Comparison of ENCODE assay signal across 8 mouse cellular contexts in the genomic region with DNA sequence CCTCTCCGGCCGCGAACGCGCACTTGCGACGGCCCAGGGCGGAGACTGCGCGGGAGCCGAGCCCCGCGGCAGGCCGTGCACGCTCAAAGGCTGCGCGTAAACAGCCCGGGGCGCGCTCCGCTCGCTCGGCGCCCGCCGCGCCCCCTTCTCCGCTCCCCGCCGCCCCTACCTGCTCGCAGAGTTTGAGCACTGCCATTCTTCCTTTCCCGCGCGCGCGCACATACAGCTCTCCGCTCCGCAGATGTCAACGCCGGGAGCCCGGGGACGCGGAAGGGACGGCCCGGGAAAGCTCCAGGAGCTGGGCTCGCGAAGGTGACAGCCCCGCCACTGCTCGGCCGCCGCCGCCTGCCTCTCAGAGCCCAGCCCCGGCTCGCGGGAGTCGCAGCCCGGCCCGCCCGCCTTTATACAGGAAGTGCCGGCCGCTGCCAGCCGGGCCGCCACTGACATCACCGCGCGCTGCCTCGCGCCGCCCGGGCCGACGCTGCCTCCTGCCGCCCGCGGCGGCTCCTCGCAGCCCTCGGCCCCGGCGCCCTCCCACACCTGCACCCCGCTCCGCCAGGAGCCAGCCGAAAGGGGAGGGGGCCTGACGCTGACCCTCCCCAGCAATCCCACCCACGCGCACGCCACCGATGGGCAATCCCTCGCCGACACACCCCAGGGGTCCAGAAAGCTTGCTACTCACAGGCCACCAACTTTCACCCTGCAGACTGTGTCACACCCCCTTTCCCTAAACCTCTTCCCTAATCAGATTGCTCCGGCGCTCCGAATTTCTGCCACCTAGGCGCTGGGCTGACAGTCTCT. TPM values are rescaled to one million over a fixed set of nuclear protein-coding genes. Genes with fewer than 3 reads are reported as not detected.
DNase-seq lines count a peak whose midpoint lies in the region; ATAC-seq and TF ChIP-seq lines count a peak whose summit lies in the region.

A gene (minus strand): TSS at position 417 of the 801 bp plus-strand sequence.

- WGBS in embryonic facial prominence, embryonic 14.5 days: under 1% methylated on average over 40 of the region's 94 CpGs
- under 1% methylated on average over 93 of the region's 94 CpGs for WGBS in heart, adult 2 months
- WGBS in kidney, adult 2 months: under 1% methylated on average over 92 of the region's 94 CpGs
- WGBS in limb, embryonic 14.5 days: under 1% methylated on average over 66 of the region's 94 CpGs
- WGBS in midbrain, embryonic 15.5 days: under 1% methylated on average over 85 of the region's 94 CpGs

- TF ChIP-seq EP300 in heart, adult 2 months (IDR thresholded peaks at IDR 0.05; ENCODE audit: insufficient read depth, low read depth, low read length): 0 out of 2 replicates have a peak, but pooled peaks have one; percentile 23

- peak within 1 kb of the TSS; percentile 63 for H3K4me2 ChIP-seq in embryonic facial prominence, embryonic 14.5 days (ENCODE audit: low read depth, low read length)
- peak within 1 kb of the TSS; percentile 87 for H3K4me2 ChIP-seq in limb, embryonic 14.5 days (replicated peaks; ENCODE audit: low read depth, low read length, severe bottlenecking)
- H3K4me2 ChIP-seq in midbrain, embryonic 15.5 days: peak within 1 kb of the TSS; percentile 72

- H3K4me3 ChIP-seq in embryonic facial prominence, embryonic 14.5 days (ENCODE audit: low read depth, low read length): peak within 1 kb of the TSS; percentile 87
- peak within 1 kb of the TSS; percentile 90 for H3K4me3 ChIP-seq in heart, adult 2 months
- H3K4me3 ChIP-seq in kidney, adult 2 months (ENCODE audit: insufficient read depth, low read depth, low read length): peak within 1 kb of the TSS; percentile 81
- peak within 1 kb of the TSS; percentile 90 for H3K4me3 ChIP-seq in limb, embryonic 14.5 days (replicated peaks; ENCODE audit: low read length)
- H3K4me3 ChIP-seq in midbrain, embryonic 15.5 days: peak within 1 kb of the TSS; percentile 65

- H3K27me3 ChIP-seq in embryonic facial prominence, embryonic 14.5 days (replicated peaks; ENCODE audit: control insufficient read depth, insufficient read depth, low read length): no peaks in the 10 kb centered on the region
- H3K27me3 ChIP-seq in heart, adult 2 months (ENCODE audit: control insufficient read depth, insufficient read depth, low read length): no peaks in the 10 kb centered on the region
- no peaks in the 10 kb centered on the region for H3K27me3 ChIP-seq in kidney, adult 2 months (replicated peaks; ENCODE audit: control insufficient read depth, insufficient read depth, low read length)
- H3K27me3 ChIP-seq in limb, embryonic 14.5 days (ENCODE audit: control insufficient read depth, insufficient read depth, low read length): no peaks in the 10 kb centered on the region
- H3K27me3 ChIP-seq in midbrain, embryonic 15.5 days (replicated peaks): no peaks in the 10 kb centered on the region

- intact Hi-C loops in heart, adult 2 months (cut with DNase I): loop anchor here (1.0 to 2.0 kb wide), 4 partner anchors 13 to 259 kb away; no protein-coding TSS in a partner anchor

- peak within 1 kb of the TSS; percentile 81 for H3K27ac ChIP-seq in embryonic facial prominence, embryonic 14.5 days (replicated peaks; ENCODE audit: low read depth, low read length)
- H3K27ac ChIP-seq in heart, adult 2 months: peak within 1 kb of the TSS; percentile 88
- H3K27ac ChIP-seq in kidney, adult 2 months (ENCODE audit: insufficient read depth, low read depth, low read length): peak within 1 kb of the TSS; percentile 50
- H3K27ac ChIP-seq in limb, embryonic 14.5 days (replicated peaks; ENCODE audit: low read depth, low read length): peak within 1 kb of the TSS; percentile 88
- peak within 1 kb of the TSS; percentile 97 for H3K27ac ChIP-seq in midbrain, embryonic 15.5 days

- peak; percentile 95 for ATAC-seq in embryonic facial prominence, embryonic 14.5 days (ENCODE audit: low read depth)
- peak; percentile 90 for ATAC-seq in limb, embryonic 14.5 days (ENCODE audit: low FRiP score, low read depth)
- peak; percentile 95 for ATAC-seq in midbrain, embryonic 15.5 days (replicated peaks)

- TF ChIP-seq POLR2A in heart, adult 2 months (IDR thresholded peaks at IDR 0.05; ENCODE audit: insufficient read depth, low read depth, low read length): 0 out of 2 replicates have a peak, but pooled peaks have one; percentile 37
- no peak for TF ChIP-seq POLR2A in kidney, adult 2 months (IDR thresholded peaks at IDR 0.05; ENCODE audit: low read depth, low read length)
- TF ChIP-seq POLR2A in limb, embryonic 14.5 days (IDR thresholded peaks at IDR 0.05; ENCODE audit: borderline replicate concordance, extremely low read depth, insufficient read depth, insufficient read length): 0 out of 2 replicates have a peak, but pooled peaks have one; percentile 44

- H3K9me3 ChIP-seq in embryonic facial prominence, embryonic 14.5 days (ENCODE audit: control insufficient read depth, low read length): no peaks in the 10 kb centered on the region
- no peaks in the 10 kb centered on the region for H3K9me3 ChIP-seq in limb, embryonic 14.5 days (ENCODE audit: control insufficient read depth, low read length)
- no peaks in the 10 kb centered on the region for H3K9me3 ChIP-seq in midbrain, embryonic 15.5 days

- peak within 1 kb of the TSS; percentile 87 for H3K9ac ChIP-seq in embryonic facial prominence, embryonic 14.5 days (ENCODE audit: low read depth, low read length)
- H3K9ac ChIP-seq in heart, adult 2 months (ENCODE audit: low read depth, low read length): peak within 1 kb of the TSS; percentile 100
- H3K9ac ChIP-seq in limb, embryonic 14.5 days (ENCODE audit: low read depth, low read length, severe bottlenecking): peak within 1 kb of the TSS; percentile 91
- peak within 1 kb of the TSS; percentile 89 for H3K9ac ChIP-seq in midbrain, embryonic 15.5 days

- DNase-seq in layer of hippocampus, adult 11-12 months (ENCODE audit: low spot score): peak; percentile 77
- no peak for DNase-seq in layer of hippocampus, adult 9-10 months (ENCODE audit: low spot score)
- DNase-seq in embryonic facial prominence, embryonic 14.5 days (ENCODE audit: low spot score): peak; percentile 89
- DNase-seq in heart, adult 2 months: peak; percentile 90 to 92
- peak; percentile 89 for DNase-seq in kidney, adult 2 months
- DNase-seq in limb, embryonic 14.5 days (ENCODE audit: low spot score): peak; percentile 82
- peak; percentile 63 for DNase-seq in spleen, adult 12 weeks (ENCODE audit: low spot score)

- peak; percentile 86 for TF ChIP-seq CTCF in heart, adult 2 months (IDR thresholded peaks at IDR 0.05)
- peak; percentile 48 for TF ChIP-seq CTCF in kidney, adult 2 months (conservative IDR thresholded peaks at IDR 0.05; ENCODE audit: insufficient read depth, insufficient read length, low read depth, low read length)

- H3K36me3 ChIP-seq in embryonic facial prominence, embryonic 14.5 days (ENCODE audit: control insufficient read depth, insufficient read depth, low read length): no peaks in the 10 kb centered on the region
- peaks cover 3% of the 10 kb centered on the region; the same call in 1 of the 2 replicates for H3K36me3 ChIP-seq in heart, adult 2 months (ENCODE audit: control insufficient read depth, insufficient read depth, low read length)
- no peaks in the 10 kb centered on the region for H3K36me3 ChIP-seq in kidney, adult 2 months (ENCODE audit: control insufficient read depth, insufficient read depth, low read length)
- H3K36me3 ChIP-seq in limb, embryonic 14.5 days (ENCODE audit: control insufficient read depth, insufficient read depth, low read length): no peaks in the 10 kb centered on the region
- H3K36me3 ChIP-seq in midbrain, embryonic 15.5 days (replicated peaks): no peaks in the 10 kb centered on the region

- peaks cover 5% of the 10 kb centered on the region for H3K79me2 ChIP-seq in heart, adult 2 months (replicated peaks; ENCODE audit: control insufficient read depth, insufficient read depth, low read length)

- H3K4me1 ChIP-seq in embryonic facial prominence, embryonic 14.5 days (ENCODE audit: control insufficient read depth, insufficient read depth, low read length): peaks cover 19% of the 10 kb centered on the region
- peaks cover 7% of the 10 kb centered on the region for H3K4me1 ChIP-seq in heart, adult 2 months (ENCODE audit: control insufficient read depth, insufficient read depth, low read length)
- H3K4me1 ChIP-seq in kidney, adult 2 months (ENCODE audit: control insufficient read depth, insufficient read depth, low read length): peaks cover 6% of the 10 kb centered on the region; the same call in 1 of the 2 replicates
- peaks cover 23% of the 10 kb centered on the region for H3K4me1 ChIP-seq in limb, embryonic 14.5 days (ENCODE audit: control insufficient read depth, insufficient read depth, low read length)
- H3K4me1 ChIP-seq in midbrain, embryonic 15.5 days: peaks cover 26% of the 10 kb centered on the region

RNA-seq across cellular contexts. Expression of the gene that starts here (rescaled TPM):
- polyA plus RNA-seq in embryonic facial prominence, embryonic 14.5 days (2014; fragmentation: Nextera tagmentation; extraction: Ambion mirVana): 24.8 and 28.9 TPM in 2 replicates
- total RNA-seq in heart, adult 2 months (2021): 10 to 100 TPM; 10.2 to 10.7 TPM
- polyA plus RNA-seq in heart, adult 2 months (2012; rRNA removed): 10.2 and 14.8 TPM in 2 replicates
- polyA plus RNA-seq in kidney, adult 2 months (2012; rRNA removed): 14.0 and 17.8 TPM in 2 replicates
- polyA plus RNA-seq in limb, embryonic 14.5 days (2012; rRNA removed): 38.8 and 43.8 TPM in 2 replicates
- polyA plus RNA-seq in limb, embryonic 14.5 days (2014; fragmentation: Nextera tagmentation; extraction: Ambion mirVana): 23.5 and 27.7 TPM in 2 replicates
- 29.6 and 32.3 TPM in 2 replicates for polyA plus RNA-seq in midbrain, embryonic 15.5 days (2015; fragmentation: Nextera tagmentation; extraction: Ambion mirVana)
